Mouse (Mus musculus): ENCODE data around the gene Stim1.

DNA sequence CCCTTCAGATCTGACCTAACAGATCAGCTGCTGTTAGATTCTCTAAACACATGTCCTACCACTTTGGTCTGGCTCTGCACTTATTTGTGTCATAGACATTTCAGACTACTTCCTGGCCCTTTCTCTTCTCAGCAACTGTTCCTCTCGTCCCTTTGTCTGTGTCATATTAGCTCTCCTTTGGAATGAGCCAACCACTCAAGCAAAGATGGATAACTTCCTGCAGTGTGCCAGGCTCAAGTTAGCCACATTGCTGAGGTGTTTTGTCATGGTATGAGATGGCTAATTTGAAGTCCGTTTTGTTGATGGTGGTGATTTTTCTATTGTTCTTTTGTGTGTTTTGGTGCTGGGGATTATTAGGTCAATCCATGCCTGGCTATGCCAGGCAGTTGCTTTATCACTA lies 93.7 kb downstream of the Stim1 start:
- TF ChIP-seq CTCF (conservative IDR thresholded peaks at IDR 0.05; ENCODE audit: insufficient read depth, insufficient read length, low read depth, low read length) (no peak), POLR2A (IDR thresholded peaks at IDR 0.05; ENCODE audit: low read depth, low read length) (no peak)
